Mouse (Mus musculus) ES-E14 (cell line): ENCODE measurements at regions not wholly inside any gene's neighbourhood (a gene's known extent, or its start where the extent isn't known, plus 50 kb on each side); places are given as distances from the start of the nearest gene placed in this dataset.

Experiments used
- DNase-seq: peaks from one replicate; pipeline ENCODE4 v3.0.0-alpha.2; 2013; ENCODE audit warnings: low read depth, low spot score
- H3K27ac ChIP-seq: 2 replicates; pipeline ENCODE4 v1.5.1; 2012; ENCODE audit warnings: low read depth, mild to moderate bottlenecking, low read length, moderate library complexity, mixed read lengths; ENCODE audit not compliant: poor library complexity, insufficient read depth, severe bottlenecking
- H3K36me3 ChIP-seq: 2 replicates; pipeline ENCODE4 v1.6.1; 2012; ENCODE audit warnings: mild to moderate bottlenecking, low read length, moderate library complexity, mixed read lengths; ENCODE audit not compliant: control insufficient read depth, poor library complexity, insufficient read depth, severe bottlenecking
- H3K4me1 ChIP-seq, 2 experiments: fragments of 150-350 bp in 1 of 2; sonication (generic) in 1 of 2; 2 replicates each; pipeline ENCODE4 v1.6.1; 2012; ENCODE audit warnings: low read length in 2 of 2, mild to moderate bottlenecking in 1 of 2, mixed read lengths in 1 of 2; ENCODE audit not compliant: control insufficient read depth in 2 of 2, insufficient read depth in 2 of 2, poor library complexity in 1 of 2
- H3K4me3 ChIP-seq, 2 experiments: fragments of 150-350 bp in 1 of 2; sonication (generic) in 1 of 2; 2 replicates each; pipeline ENCODE4 v1.5.1; 2012; ENCODE audit warnings: low read length in 2 of 2, low read depth in 1 of 2, mild to moderate bottlenecking in 1 of 2, mixed read lengths in 1 of 2; ENCODE audit not compliant: insufficient read depth in 1 of 2, poor library complexity in 1 of 2, severe bottlenecking in 1 of 2
- H3K9ac ChIP-seq: 2 replicates; pipeline ENCODE4 v1.6.1; 2012; ENCODE audit warnings: low read depth, mild to moderate bottlenecking, low read length, mixed read lengths; ENCODE audit not compliant: poor library complexity, insufficient read depth, severe bottlenecking
- H3K9me3 ChIP-seq: fragments of 150-350 bp; sonication (generic); 2 replicates; pipeline ENCODE4 v1.6.1; 2012; ENCODE audit warnings: low read depth, mild to moderate bottlenecking, low read length; ENCODE audit not compliant: control insufficient read depth, insufficient read depth
- CHD2 ChIP-seq: IDR thresholded peaks from 2 replicates; pipeline ENCODE4 v1.6.1; 2014; ENCODE audit warnings: mild to moderate bottlenecking, low read depth, low read length, inconsistent platforms
- HCFC1 ChIP-seq: IDR thresholded peaks from 2 replicates; pipeline ENCODE4 v1.6.1; 2012; ENCODE audit warnings: low read length, inconsistent platforms, borderline replicate concordance; ENCODE audit not compliant: insufficient read depth
- MAFK ChIP-seq: IDR thresholded peaks from 2 replicates; pipeline ENCODE4 v1.6.1; 2014; ENCODE audit warnings: mild to moderate bottlenecking, low read depth, low read length, inconsistent platforms; ENCODE audit not compliant: insufficient read depth
- ZC3H11A ChIP-seq: IDR thresholded peaks from 2 replicates; pipeline ENCODE4 v1.6.1; 2012; ENCODE audit warnings: low read depth, mild to moderate bottlenecking, inconsistent platforms, low read length, borderline replicate concordance
- ZNF384 ChIP-seq: IDR thresholded peaks from 2 replicates; pipeline ENCODE4 v1.6.1; 2012; ENCODE audit warnings: low read depth, low read length, inconsistent platforms
- in situ Hi-C, 2 experiments: fragments of 600-800 bp; cut with MboI; formaldehyde crosslinking; loops; one replicate each; pipeline ENCODE4 v1.15.1; 2025; ENCODE audit warnings: low sequenced_read_pairs in 2 of 2, inconsistent platforms in 1 of 2; ENCODE audit not compliant: unreplicated experiment in 2 of 2

GRCm38 (mm10) chr9:41765816-41766532, 358.1 kb downstream of the Sorl1 start:
- Histone ChIP-seq H3K27ac (no peak overlapping the region), H3K4me3 (no peak overlapping the region), H3K36me3 (no peaks in the 10 kb centered on the region), H3K9ac (no peak overlapping the region), H3K9me3 (no peaks in the 10 kb centered on the region), H3K4me1 (peaks cover 0 to 1% of the 10 kb centered on the region in 2 experiments; a peak in 1 of 4 replicates)
- TF ChIP-seq HCFC1 (peak; percentile 24; the same call in 1 of the 2 replicates), ZNF384 (no peak)
- peak; percentile 19 for DNase-seq
- in situ Hi-C loops: no loop called here

- DNase-seq: no peak
- in situ Hi-C loops: no loop called here
- no peak overlapping the region for H3K9ac ChIP-seq
- no peaks in the 10 kb centered on the region for H3K36me3 ChIP-seq
- no peak overlapping the region for H3K4me3 ChIP-seq
- no peaks in the 10 kb centered on the region for H3K9me3 ChIP-seq
- TF ChIP-seq MAFK (no peak), HCFC1 (no peak), ZC3H11A (no peak), CHD2 (no peak), ZNF384 (no peak)
- no peak overlapping the region for H3K27ac ChIP-seq
- no peaks in the 10 kb centered on the region for H3K4me1 ChIP-seq
Measured at GRCm38 (mm10) chr9:41761050-41761576, 363.0 kb downstream of the Sorl1 start.

GRCm38 (mm10) chr9:41754434-41755002, 369.6 kb downstream of the Sorl1 start:
- TF ChIP-seq ZNF384: no peak
- TF ChIP-seq ZC3H11A: no peak
- TF ChIP-seq HCFC1: no peak
- TF ChIP-seq MAFK: no peak
- no peak for TF ChIP-seq CHD2
- Histone ChIP-seq H3K36me3 (no peaks in the 10 kb centered on the region), H3K4me3 (no peak overlapping the region), H3K9me3 (no peaks in the 10 kb centered on the region), H3K9ac (no peak overlapping the region), H3K4me1 (no peaks in the 10 kb centered on the region), H3K27ac (no peak overlapping the region)
- DNase-seq: no peak
- in situ Hi-C loops: no loop called here

DNA sequence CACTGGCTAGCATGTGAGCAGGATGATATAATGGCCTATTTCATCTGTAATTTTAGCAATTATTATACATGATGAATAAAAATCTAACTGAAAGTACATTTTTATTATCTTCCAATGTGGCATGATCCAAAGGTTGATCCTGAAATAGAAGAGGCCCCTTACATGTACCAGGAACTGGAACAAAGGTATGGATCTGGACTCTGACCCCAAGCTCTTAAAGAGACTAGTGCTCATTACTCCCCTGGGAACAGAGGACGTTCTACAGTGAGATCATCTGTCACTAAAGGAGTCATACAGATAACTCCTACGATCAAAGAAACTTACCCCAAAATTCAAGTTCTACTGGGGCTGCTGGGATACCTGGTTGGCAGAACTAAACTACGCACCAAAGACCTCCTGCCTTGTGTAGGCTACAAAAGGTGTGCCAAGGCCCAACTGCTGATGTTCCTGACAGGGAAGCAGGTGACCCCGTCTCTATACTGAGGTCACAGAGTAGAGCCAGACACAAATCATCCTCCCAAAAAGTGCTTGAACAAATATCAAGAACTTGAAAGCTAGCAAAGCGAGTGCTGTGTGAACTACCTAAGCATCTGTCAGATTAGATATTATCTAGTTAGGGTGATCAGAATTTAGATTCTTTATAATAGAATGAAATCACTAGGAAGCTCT, 378.0 kb downstream of the Sorl1 start:
- in situ Hi-C loops: no loop called here

More for the DNA sequence above, 378.0 kb downstream of the Sorl1 start:
- Histone ChIP-seq H3K4me1 (no peaks in the 10 kb centered on the region), H3K36me3 (no peaks in the 10 kb centered on the region), H3K9me3 (no peaks in the 10 kb centered on the region), H3K27ac (no peak overlapping the region), H3K4me3 (no peak overlapping the region), H3K9ac (no peak overlapping the region)
- no peak for TF ChIP-seq MAFK
- TF ChIP-seq HCFC1: no peak
- no peak for TF ChIP-seq ZNF384
- no peak for TF ChIP-seq ZC3H11A
- no peak for TF ChIP-seq CHD2
- DNase-seq: no peak
